Mouse (Mus musculus) heart, adult 8-10 months (tissue): ENCODE measurements around the gene Ncf1. TPM values are rescaled to one million over a fixed set of nuclear protein-coding genes. Genes with fewer than 3 reads are reported as not detected.

Source experiments
- DNase-seq: peaks from one replicate; pipeline ENCODE4 v3.0.0; 2022; ENCODE audit warnings: low spot score
- total RNA-seq, 4 experiments: library from RNA; stranded (reverse); gene quantifications; 2 replicates each; pipeline ENCODE4 v1.2.4; 2022

Ncf1 gene
- 10 to 100 TPM in 1 of 4 experiments, 1 to 10 TPM in 3; 2.8 to 10.1 (median 3.9) TPM for total RNA-seq

GRCm38 (mm10) chr5:134229391-134229790, at the start of gene Ncf1:
Gene Ncf1 (minus strand): TSS chr5:134229625.
- DNase-seq, result no peak

GRCm38 (mm10) chr5:134277109-134277508, 47.7 kb upstream of the Ncf1 start:
- DNase-seq, result no peak

GRCm38 (mm10) chr5:134275556-134275955, 46.1 kb upstream of the Ncf1 start:
- no peak for DNase-seq

GRCm38 (mm10) chr5:134275021-134275420, 45.6 kb upstream of the Ncf1 start:
- DNase-seq, result peak; percentile 31

DNA sequence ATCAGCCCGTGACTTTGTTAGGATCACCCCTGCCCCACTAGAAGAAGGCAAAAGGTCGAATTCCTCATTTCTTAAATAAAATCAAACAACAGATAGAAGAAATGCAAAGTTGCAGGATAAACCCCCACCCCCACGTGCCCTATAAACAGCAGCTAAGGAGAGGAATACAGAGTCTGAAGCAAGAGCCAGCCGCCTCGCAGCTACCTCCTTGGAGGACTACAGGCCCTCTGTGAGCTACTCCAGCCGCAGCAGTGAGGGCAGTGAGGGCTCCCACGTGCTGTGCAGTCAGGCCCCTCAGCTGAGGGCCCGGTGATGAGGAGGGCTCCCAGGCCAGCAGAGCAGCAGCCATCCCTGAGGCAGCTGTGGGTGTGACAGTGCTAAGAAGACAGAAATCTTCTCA, 44.3 kb upstream of the Ncf1 start:
- no peak for DNase-seq

- DNase-seq, result no peak
Measured at GRCm38 (mm10) chr5:134272761-134273160, 43.3 kb upstream of the Ncf1 start.

- DNase-seq, result no peak
Measured at GRCm38 (mm10) chr5:134271421-134271820, 42.0 kb upstream of the Ncf1 start.

GRCm38 (mm10) chr5:134270566-134270965, 41.1 kb upstream of the Ncf1 start:
- DNase-seq, result no peak

- DNase-seq, result no peak
Measured at GRCm38 (mm10) chr5:134269751-134270150, 40.3 kb upstream of the Ncf1 start.

- no peak for DNase-seq
Measured at GRCm38 (mm10) chr5:134268751-134269150, 39.3 kb upstream of the Ncf1 start.

DNA sequence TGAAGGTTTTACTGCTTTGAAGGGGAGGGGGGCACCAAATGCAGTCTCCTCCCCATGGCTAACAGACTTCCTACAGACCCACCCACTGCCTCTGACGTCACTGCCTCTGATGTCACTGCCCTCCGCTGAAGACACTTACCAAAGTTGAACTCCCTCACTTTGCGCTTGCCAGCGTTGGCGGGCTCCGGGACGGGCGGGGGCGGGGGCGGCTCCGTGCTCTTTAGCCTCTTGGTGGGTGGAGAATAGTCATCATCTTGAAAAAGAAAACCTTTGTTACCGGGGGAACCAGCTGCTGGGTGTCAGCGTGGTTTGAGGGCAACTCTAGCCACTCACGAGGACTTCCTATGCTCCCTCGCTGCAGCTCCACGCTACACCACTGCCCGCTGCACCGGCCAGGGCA, 37.0 kb upstream of the Ncf1 start:
- DNase-seq, result no peak

DNA sequence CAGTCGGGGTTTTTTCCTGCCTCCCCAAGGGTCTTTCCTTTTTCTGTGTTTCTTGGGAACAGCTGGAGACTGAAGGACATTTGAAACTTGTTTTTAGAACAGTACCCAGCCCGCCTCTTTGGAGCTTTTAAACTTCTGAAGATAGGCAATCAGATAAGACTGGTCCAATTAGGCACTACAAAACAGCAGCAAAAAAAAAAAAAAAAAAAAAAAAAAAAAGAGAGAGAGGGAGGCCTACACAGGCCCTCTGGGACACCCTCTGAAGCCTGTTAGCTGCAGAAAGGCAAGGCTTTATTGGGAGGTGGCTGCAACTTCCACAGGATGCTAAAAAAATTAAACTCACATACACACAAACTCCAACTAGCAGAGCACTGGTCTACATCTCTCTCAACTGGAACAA, 36.5 kb upstream of the Ncf1 start:
- no peak for DNase-seq

DNA sequence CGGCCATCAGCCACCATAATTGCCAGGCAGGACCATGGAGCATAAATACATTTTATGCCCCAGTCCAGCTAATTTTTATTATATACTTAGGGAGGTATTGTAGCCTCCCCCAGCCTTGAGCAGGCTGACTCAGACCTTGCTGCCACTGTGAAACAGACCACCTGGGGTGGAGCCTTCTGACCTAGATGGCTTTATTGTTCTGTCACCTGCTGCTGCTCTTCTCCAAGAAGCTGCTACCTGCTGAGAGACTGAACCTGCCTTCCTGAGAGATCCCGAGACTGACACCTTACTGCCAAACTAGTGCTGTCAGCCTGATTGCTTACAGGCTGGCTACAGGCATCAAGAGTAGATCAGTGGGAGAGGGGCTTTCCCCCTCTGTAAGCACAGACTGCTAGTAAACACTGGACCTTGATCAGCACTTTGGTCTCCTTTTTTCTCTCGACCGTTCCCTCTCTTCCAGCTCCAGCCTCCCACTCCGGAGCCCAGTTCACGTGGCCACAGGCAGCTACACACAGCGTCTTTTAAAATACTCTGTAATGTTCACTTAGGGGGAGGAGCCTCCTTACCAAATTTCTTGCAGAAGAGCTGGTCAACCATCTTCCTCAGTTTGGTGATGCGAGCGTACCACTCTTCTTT, 30.7 kb upstream of the Ncf1 start:
- no peak for DNase-seq

DNA sequence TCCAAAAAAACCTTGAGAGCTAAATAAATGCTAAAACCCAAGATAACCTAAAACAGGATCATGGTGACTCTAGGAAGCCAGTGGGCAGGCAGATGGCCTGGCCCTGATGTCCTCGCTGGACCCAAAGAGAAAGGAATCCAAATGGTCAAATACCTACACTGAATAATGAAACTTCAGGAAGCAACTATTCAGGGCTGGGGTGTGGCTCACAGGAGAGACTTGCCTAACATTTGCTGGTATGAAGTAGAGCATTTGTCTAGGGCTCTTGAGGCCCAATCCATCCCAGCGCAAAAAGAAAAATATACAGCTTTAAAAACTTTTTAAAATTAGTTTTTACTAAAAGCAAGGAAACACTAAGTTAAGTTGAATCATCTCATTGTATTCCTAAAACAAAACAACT, 29.5 kb upstream of the Ncf1 start:
- DNase-seq, result no peak

DNA sequence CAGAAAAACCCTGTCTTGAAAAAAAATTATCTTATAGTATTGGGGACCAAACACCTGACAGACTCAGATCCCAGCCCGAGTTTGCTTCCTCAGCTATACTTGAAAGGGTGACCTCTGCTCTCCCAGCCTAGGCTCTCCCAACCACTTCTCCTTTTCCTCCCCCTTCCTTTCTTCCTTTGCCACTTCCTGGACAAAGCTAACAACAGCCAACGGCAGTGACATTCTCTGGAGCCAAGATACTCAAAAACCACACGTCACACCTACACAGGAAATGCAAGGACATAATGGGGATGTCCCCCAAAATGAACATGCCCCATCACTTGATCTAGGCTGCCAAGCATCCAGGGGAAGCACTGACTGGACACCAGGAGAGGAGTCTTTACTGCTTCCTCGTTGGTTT, 29.0 kb upstream of the Ncf1 start:
- no peak for DNase-seq

GRCm38 (mm10) chr5:134257349-134258031, 28.1 kb upstream of the Ncf1 start:
- DNase-seq, result no peak

GRCm38 (mm10) chr5:134255294-134255693, 25.9 kb upstream of the Ncf1 start:
- no peak for DNase-seq

- no peak for DNase-seq
Measured at GRCm38 (mm10) chr5:134253806-134254205, 24.4 kb upstream of the Ncf1 start.

GRCm38 (mm10) chr5:134251083-134251482, 21.7 kb upstream of the Ncf1 start:
- DNase-seq, result no peak

DNA sequence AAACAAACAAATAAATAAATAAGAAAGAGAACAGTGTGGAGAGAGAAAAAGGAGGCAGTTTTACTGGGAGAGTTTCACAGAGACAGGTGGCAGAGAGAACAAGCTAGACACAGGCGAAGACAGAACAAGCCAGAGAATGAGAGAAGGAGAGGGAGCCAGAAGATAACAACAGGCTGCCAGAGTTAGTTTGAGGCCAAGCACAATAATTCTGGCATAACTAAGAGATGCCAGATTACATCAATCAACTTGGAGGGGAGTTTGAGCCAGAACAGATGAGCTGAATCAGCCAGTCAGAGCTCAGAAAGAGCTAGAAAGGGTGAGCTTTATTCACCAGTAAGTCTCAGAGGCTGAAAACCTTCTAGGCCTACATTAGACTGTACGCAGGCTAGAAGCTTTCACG, 21.2 kb upstream of the Ncf1 start:
- DNase-seq, result no peak

DNA sequence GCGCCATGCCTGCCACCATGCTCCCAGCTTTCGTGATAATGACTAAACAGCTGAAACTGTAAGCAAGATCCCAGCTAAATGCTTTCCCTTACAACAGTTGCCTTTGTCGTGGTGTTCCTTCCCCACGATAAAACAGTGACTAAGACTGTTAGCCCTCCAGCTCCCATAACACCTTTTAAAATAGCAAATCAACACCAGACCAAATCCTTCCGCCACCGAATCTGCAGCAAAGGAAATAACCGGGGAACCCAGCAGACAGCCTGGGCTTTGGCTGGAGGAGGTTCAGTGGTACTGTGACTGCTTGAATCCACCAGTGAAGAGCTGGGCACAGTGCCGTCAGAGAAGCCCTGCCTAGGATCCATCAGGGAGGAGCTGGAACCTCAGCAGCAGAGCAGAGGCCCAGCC, 19.8 kb upstream of the Ncf1 start:
- no peak for DNase-seq

DNA sequence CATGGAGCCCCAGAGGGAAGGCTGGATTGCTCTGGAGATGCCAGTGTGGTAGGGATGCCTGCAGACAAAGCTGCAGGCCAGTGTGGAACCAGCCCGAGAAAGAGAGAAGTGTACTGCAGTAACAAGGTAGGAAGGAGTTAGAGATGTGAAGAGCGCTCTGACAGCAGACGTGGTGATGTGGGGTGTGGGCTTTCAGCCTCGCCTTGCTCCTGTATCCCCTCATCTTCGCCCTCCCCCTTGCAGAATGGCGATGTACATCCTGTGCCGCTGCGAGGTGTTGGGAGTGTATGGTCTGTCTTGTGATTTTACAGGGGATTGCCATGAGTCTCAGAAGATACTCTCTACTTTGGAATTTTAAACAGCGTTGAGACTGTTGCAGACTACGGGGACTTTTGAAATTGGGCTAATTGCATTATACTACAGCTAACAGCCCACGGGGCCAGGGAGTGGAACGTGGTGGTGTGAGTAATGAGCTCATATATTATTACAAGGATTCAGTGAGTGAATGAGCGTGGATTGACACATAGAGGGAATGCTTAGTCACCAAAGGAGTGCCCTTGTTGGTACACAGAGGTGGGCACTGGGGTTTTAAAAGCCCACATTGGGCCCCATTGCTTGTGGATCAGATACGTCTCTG, 19.3 kb upstream of the Ncf1 start:
- no peak for DNase-seq

- DNase-seq, result no peak
Measured at GRCm38 (mm10) chr5:134246146-134246545, 16.7 kb upstream of the Ncf1 start.
